Mouse (Mus musculus) neural tube, embryonic 11.5 days (tissue): ENCODE data around the gene Traf3. TPM values are rescaled to one million over a fixed set of nuclear protein-coding genes. Genes with fewer than 3 reads are reported as not detected.

Experiments
- ATAC-seq: fragments of 200-750 bp; cut with Nextera tagmentation; 2 replicates; pipeline ENCODE4 v1.8.0; 2017; ENCODE audit warnings: moderate number of reproducible peaks, mild to moderate bottlenecking, moderate TSS enrichment, moderate library complexity; ENCODE audit not compliant: insufficient read depth, low FRiP score, low TSS enrichment
- DNase-seq: peaks from one replicate; pipeline ENCODE4 v3.0.0-alpha.2; 2015; ENCODE audit warnings: low spot score
- H3K27ac ChIP-seq: fragments of 300-500 bp; sonication (generic); 2 replicates; pipeline ENCODE4 v1.5.1; 2014; ENCODE audit warnings: low read depth, mild to moderate bottlenecking, low read length
- H3K27me3 ChIP-seq: fragments of 300-500 bp; sonication (generic); 2 replicates; pipeline ENCODE4 v1.6.1; 2014; ENCODE audit warnings: mild to moderate bottlenecking, low read length, mixed read lengths; ENCODE audit not compliant: control insufficient read depth, insufficient read depth
- H3K36me3 ChIP-seq: fragments of 300-500 bp; sonication (generic); 2 replicates; pipeline ENCODE4 v1.6.1; 2014; ENCODE audit warnings: mild to moderate bottlenecking, low read length, moderate library complexity, mixed read lengths; ENCODE audit not compliant: control insufficient read depth, insufficient read depth
- H3K4me1 ChIP-seq: fragments of 300-500 bp; sonication (generic); 2 replicates; pipeline ENCODE4 v1.6.1; 2014; ENCODE audit warnings: low read length, mixed read lengths; ENCODE audit not compliant: control insufficient read depth, insufficient read depth
- H3K4me2 ChIP-seq: fragments of 300-500 bp; sonication (generic); 2 replicates; pipeline ENCODE4 v1.6.1; 2014; ENCODE audit warnings: low read depth, mild to moderate bottlenecking, moderate library complexity
- H3K4me3 ChIP-seq: fragments of 300-500 bp; sonication (generic); 2 replicates; pipeline ENCODE4 v1.5.1; 2014; ENCODE audit warnings: low read depth, low read length
- H3K9ac ChIP-seq: fragments of 300-500 bp; sonication (generic); 2 replicates; pipeline ENCODE4 v1.6.1; 2014; ENCODE audit warnings: mild to moderate bottlenecking, low read length
- H3K9me3 ChIP-seq: fragments of 300-500 bp; sonication (generic); 2 replicates; pipeline ENCODE4 v1.6.1; 2016; ENCODE audit warnings: low read length; ENCODE audit not compliant: control insufficient read depth
- WGBS: fragments of 180-500 bp; shearing (Covaris S2); extraction: QIAGEN DNeasy Blood & Tissue Kit; methylation state at CpG from one replicate; pipeline ENCODE4 v1.1.7; 2014; 5-methylcytosine and 5-hydroxymethylcytosine counted together
- polyA plus RNA-seq: library from polyadenylated mRNA; unstranded; fragments of >200 nt; fragmentation: Nextera tagmentation; extraction: Ambion mirVana; gene quantifications from 2 replicates; pipeline ENCODE4 v1.2.1, GENCODE M21; 2014

Traf3 gene
- polyA plus RNA-seq, 1 experiment from 2014 or later: 16.2 TPM

DNA sequence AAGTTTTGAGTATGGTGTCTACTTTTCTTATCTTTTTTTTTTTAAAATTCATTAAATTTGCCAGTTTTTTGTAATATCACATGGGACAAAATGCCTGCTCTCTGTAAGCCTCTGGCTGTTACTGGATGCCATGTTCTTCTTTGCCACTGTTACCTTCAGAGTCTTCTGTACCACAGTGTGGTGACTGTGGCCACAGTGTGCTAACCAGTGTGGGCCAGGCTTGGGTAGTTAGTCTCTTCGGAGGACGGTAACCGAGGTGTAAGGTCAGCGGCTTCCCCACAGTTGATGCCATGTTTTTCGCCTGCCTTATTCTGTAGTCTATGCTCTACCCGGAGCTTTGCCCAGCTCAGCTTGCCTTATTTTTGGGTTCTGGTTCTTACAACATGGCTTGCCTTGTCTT is 16.2 kb downstream of the Traf3 start:
- Histone ChIP-seq H3K9me3 (no peaks in the 10 kb centered on the region), H3K36me3 (no peaks in the 10 kb centered on the region), H3K4me3 (no peak overlapping the region), H3K9ac (no peak overlapping the region), H3K27ac (no peak overlapping the region), H3K4me1 (no peaks in the 10 kb centered on the region), H3K4me2 (no peak overlapping the region), H3K27me3 (no peaks in the 10 kb centered on the region)
- 96% methylated on average over 6 of the region's 6 CpGs for whole genome bisulfite sequencing
- ATAC-seq (no peak), DNase-seq (no peak)

DNA sequence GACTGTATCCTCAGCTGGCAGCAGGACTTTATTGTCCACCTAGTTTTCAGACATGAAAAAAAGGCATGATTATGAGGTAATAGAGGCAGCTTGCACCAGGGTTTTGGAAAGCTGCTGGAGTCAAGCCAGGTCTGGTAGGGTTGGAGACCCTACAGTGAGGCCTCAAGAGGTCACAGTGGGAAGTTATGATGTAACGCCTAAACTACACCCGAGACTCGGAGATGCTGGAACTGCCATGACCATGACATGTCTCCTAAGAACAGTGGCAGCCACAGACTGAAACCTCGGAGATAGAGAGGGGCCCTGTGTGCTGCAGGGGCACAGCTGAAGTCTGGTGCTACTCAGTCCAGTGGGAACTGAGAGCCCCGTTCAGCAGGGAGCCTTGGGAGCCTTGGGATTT is 18.3 kb downstream of the Traf3 start, which contains the start of gene 4930595D18Rik:
TSS of gene 4930595D18Rik (minus strand) at position 16 of the 400 bp plus-strand sequence.
- Histone ChIP-seq H3K4me1 (no peaks in the 10 kb centered on the region), H3K4me3 (no peak within 1 kb of the TSS), H3K9ac (no peak within 1 kb of the TSS), H3K4me2 (no peak within 1 kb of the TSS), H3K27ac (no peak within 1 kb of the TSS), H3K27me3 (no peaks in the 10 kb centered on the region), H3K36me3 (no peaks in the 10 kb centered on the region), H3K9me3 (no peaks in the 10 kb centered on the region)
- ATAC-seq (no peak), DNase-seq (no peak)
- 78% methylated on average over 5 of the region's 5 CpGs for WGBS

GRCm38 (mm10) chr12:111186986-111187385 is 20.8 kb downstream of the Traf3 start:
- Histone ChIP-seq H3K36me3 (no peaks in the 10 kb centered on the region), H3K4me3 (no peak overlapping the region), H3K4me1 (no peaks in the 10 kb centered on the region), H3K4me2 (no peak overlapping the region), H3K9ac (no peak overlapping the region), H3K27ac (no peak overlapping the region), H3K9me3 (no peaks in the 10 kb centered on the region), H3K27me3 (no peaks in the 10 kb centered on the region)
- 90% methylated on average over 3 of the region's 3 CpGs for WGBS
- ATAC-seq (no peak), DNase-seq (no peak)

GRCm38 (mm10) chr12:111188295-111188694 is 22.1 kb downstream of the Traf3 start:
- no peak for DNase-seq
- ATAC-seq: no peak
- WGBS: 95% methylated on average over 4 of the region's 4 CpGs

DNA sequence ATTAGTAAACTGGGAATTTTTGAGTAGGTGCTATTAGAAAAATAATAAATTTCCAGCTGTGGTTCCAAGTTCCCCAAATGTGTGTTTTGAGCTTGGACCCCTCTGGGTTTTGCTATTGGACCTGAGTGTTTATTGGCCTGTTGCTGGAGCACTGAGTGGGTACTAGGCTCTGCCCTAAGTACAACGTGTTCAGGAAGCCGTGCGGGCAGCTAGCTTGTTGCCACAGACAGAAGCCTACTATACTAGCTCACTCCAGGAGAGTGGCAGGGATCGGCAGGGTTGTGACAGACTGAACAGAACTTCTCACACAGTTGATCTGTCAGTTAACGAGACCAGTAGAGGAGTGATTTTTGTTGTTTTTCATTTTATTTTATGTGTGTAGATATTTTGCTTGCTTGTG is 24.2 kb downstream of the Traf3 start:
- Histone ChIP-seq H3K27me3 (no peaks in the 10 kb centered on the region), H3K9ac (no peak overlapping the region), H3K4me1 (peaks cover 3% of the 10 kb centered on the region; the same call in 1 of the 2 replicates), H3K27ac (no peak overlapping the region), H3K9me3 (no peaks in the 10 kb centered on the region), H3K4me3 (no peak overlapping the region), H3K36me3 (no peaks in the 10 kb centered on the region), H3K4me2 (no peak overlapping the region)
- 90% methylated on average over 5 of the region's 5 CpGs for WGBS
- no peak for DNase-seq
- no peak for ATAC-seq

More at GRCm38 (mm10) chr12:111188295-111188694, 22.1 kb downstream of the Traf3 start:
- peaks cover under 1% of the 10 kb centered on the region; the same call in 1 of the 2 replicates for H3K4me1 ChIP-seq
- H3K36me3 ChIP-seq: no peaks in the 10 kb centered on the region
- H3K4me3 ChIP-seq: no peak overlapping the region
- no peak overlapping the region for H3K27ac ChIP-seq
- no peak overlapping the region for H3K4me2 ChIP-seq
- no peak overlapping the region for H3K9ac ChIP-seq
- H3K27me3 ChIP-seq: no peaks in the 10 kb centered on the region
- H3K9me3 ChIP-seq: no peaks in the 10 kb centered on the region

GRCm38 (mm10) chr12:111190891-111191290 is 24.7 kb downstream of the Traf3 start:
- Histone ChIP-seq H3K4me2 (no peak overlapping the region), H3K4me1 (peaks cover 3% of the 10 kb centered on the region; the same call in 1 of the 2 replicates), H3K27ac (no peak overlapping the region), H3K4me3 (no peak overlapping the region), H3K27me3 (no peaks in the 10 kb centered on the region), H3K36me3 (no peaks in the 10 kb centered on the region), H3K9me3 (no peaks in the 10 kb centered on the region), H3K9ac (no peak overlapping the region)
- WGBS: 52% methylated on average over 2 of the region's 2 CpGs
- ATAC-seq (no peak), DNase-seq (no peak)

DNA sequence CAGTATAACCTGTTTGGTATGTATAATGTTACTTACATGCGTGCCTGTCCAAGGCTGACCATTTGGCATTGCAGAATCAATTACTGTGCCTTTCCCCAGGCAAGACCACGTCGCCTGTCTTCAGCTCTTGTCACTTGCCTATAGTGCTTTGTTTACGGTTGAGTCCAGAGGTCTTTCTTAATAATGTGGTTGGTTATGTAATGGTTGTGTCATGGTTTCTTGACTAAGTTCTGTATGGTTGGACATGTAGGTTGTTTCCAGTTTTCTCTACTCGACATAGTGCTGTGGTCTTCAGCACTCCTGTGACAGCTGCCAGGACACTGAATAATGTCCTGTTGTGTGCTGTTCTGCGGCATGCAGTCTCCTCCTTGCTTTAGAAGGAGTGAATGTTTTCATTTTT is 26.6 kb downstream of the Traf3 start:
- Histone ChIP-seq H3K27ac (no peak overlapping the region), H3K4me1 (peaks cover 3% of the 10 kb centered on the region; the same call in 1 of the 2 replicates), H3K9ac (no peak overlapping the region), H3K4me3 (no peak overlapping the region), H3K27me3 (no peaks in the 10 kb centered on the region), H3K9me3 (no peaks in the 10 kb centered on the region), H3K4me2 (no peak overlapping the region), H3K36me3 (no peaks in the 10 kb centered on the region)
- no peak for DNase-seq
- no peak for ATAC-seq
- 80% methylated on average over 6 of the region's 6 CpGs for WGBS

- DNase-seq (no peak), ATAC-seq (no peak)
- Histone ChIP-seq H3K4me3 (no peak overlapping the region), H3K27me3 (no peaks in the 10 kb centered on the region), H3K36me3 (no peaks in the 10 kb centered on the region), H3K27ac (no peak overlapping the region), H3K9ac (no peak overlapping the region), H3K4me2 (no peak overlapping the region), H3K4me1 (peaks cover 3% of the 10 kb centered on the region; the same call in 1 of the 2 replicates), H3K9me3 (no peaks in the 10 kb centered on the region)
- 78% methylated on average over 9 of the region's 9 CpGs for WGBS
Observed at GRCm38 (mm10) chr12:111193331-111193730, 27.2 kb downstream of the Traf3 start.

GRCm38 (mm10) chr12:111196548-111196947 is 30.4 kb downstream of the Traf3 start:
- Histone ChIP-seq H3K27ac (no peak overlapping the region), H3K4me1 (peaks cover 3% of the 10 kb centered on the region; the same call in 1 of the 2 replicates), H3K9ac (no peak overlapping the region), H3K4me3 (no peak overlapping the region), H3K9me3 (no peaks in the 10 kb centered on the region), H3K36me3 (no peaks in the 10 kb centered on the region), H3K27me3 (no peaks in the 10 kb centered on the region), H3K4me2 (no peak overlapping the region)
- ATAC-seq: no peak
- 88% methylated on average over 4 of the region's 4 CpGs for WGBS
- DNase-seq: no peak
